Mouse (Mus musculus): ENCODE results near the gene Lrrc4b.

- TF ChIP-seq CTCF (IDR thresholded peaks at IDR 0.05; ENCODE audit: borderline replicate concordance, control insufficient read depth, extremely low read depth, insufficient read depth, low read length, poor library complexity) (no peak), POLR2A (IDR thresholded peaks at IDR 0.05; ENCODE audit: control insufficient read depth, extremely low read depth, insufficient read depth, low read length, poor library complexity) (no peak)
Measured at GRCm38 (mm10) chr7:44463056-44463425, 34.2 kb downstream of the Lrrc4b start.
